Comparison of ENCODE assay signal across 26 mouse cellular contexts in the genomic region with DNA sequence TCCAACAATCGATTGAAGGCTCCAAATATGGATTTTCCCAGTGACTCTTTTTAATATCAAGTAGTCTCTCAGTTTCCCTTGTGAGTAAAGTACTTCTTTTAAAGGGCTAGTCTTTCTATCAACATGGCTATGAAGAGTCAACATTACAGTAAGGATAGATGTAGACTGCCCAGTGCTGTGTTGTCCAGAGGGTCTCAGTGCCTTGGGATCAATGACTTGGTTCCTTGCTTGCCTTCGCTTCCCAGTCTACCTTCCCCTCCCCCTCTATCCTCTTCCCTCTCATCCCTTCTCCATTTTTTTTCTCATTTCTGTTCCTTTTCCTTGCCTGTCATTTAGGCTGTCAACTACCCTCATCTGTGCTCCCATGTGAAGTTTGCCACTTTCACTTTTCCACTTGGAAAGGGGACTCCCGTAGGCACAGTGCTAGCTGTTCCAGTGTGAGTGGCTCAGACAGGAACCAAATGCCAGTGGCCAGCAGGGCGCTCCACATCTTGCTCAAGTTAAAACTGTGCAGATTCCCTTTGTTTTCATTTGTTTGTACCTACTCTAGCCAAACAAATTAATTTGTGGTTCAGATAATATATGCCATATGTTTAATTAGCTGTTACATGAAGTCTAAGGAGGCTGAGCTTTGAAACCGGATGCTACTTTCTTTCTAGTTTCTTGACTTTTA.
DNase-seq lines count a peak whose midpoint lies in the region; ATAC-seq and TF ChIP-seq lines count a peak whose summit lies in the region.
"Had no signal": no experiment of that assay in that cellular context is flagged by ENCODE, and none has a peak within 500 bp of the region (broad histone marks: within the 10 kb centered on the region; RNA-seq: fewer than 3 reads in every experiment).

No protein-coding gene starts in this region.

- H3K9me3 ChIP-seq in lung, embryonic 15.5 days: no peaks in the 10 kb centered on the region
- no peaks in the 10 kb centered on the region for H3K9me3 ChIP-seq in embryonic facial prominence, embryonic 14.5 days (ENCODE audit: control insufficient read depth, low read length)
- no peaks in the 10 kb centered on the region for H3K9me3 ChIP-seq in intestine, embryonic 16.5 days (ENCODE audit: control insufficient read depth, low read length)
- H3K9me3 ChIP-seq: embryonic facial prominence, embryonic 12.5 days; forebrain, embryonic 15.5 days; heart, embryonic 15.5 days; hindbrain, embryonic 13.5 days; midbrain, embryonic 12.5 days had no signal

- no peak for TF ChIP-seq POLR2A in lung, adult 2 months (IDR thresholded peaks at IDR 0.05; ENCODE audit: borderline replicate concordance, extremely low read depth, low read depth, low read length)

- POLR2A ChIA-PET in Patski (lab: Charles Lee): no interaction called here

- CTCF ChIA-PET in Patski (lab: Charles Lee): interaction anchor here (0.6 to 1.6 kb wide), 3 partner anchors 11 to 803 kb away, joined by 3 to 4 read pairs (median 4); no protein-coding TSS in a partner anchor

- peak; percentile 73 for ATAC-seq in lung, embryonic 15.5 days (ENCODE audit: borderline replicate concordance, extremely low read depth, low FRiP score, low TSS enrichment)
- no peak for ATAC-seq in Patski
- ATAC-seq in embryonic facial prominence, embryonic 14.5 days (ENCODE audit: low read depth): no peak
- ATAC-seq in inflammation-experienced regulatory T-cells, adult 6 months: no peak
- ATAC-seq in intestine, embryonic 16.5 days: no peak
- ATAC-seq: activated CD4-positive, CD25-positive, alpha-beta regulatory T cell, adult 4 months; forebrain, embryonic 15.5 days had no signal

- no peak overlapping the region for H3K4me2 ChIP-seq in lung, embryonic 15.5 days
- no peak overlapping the region for H3K4me2 ChIP-seq in embryonic facial prominence, embryonic 14.5 days (ENCODE audit: low read depth, low read length)
- H3K4me2 ChIP-seq in intestine, embryonic 16.5 days (ENCODE audit: low read depth, low read length): no peak overlapping the region
- H3K4me2 ChIP-seq: embryonic facial prominence, embryonic 12.5 days; forebrain, embryonic 15.5 days; heart, embryonic 15.5 days; hindbrain, embryonic 13.5 days had no signal

- no peak for TF ChIP-seq CTCF in lung, adult 2 months (IDR thresholded peaks at IDR 0.05; ENCODE audit: insufficient read depth, low read length)
- peak; percentile 32 for TF ChIP-seq CTCF in Patski (IDR thresholded peaks at IDR 0.05)

- in situ Hi-C loops in Patski (cut with MboI; ENCODE audit: low pct_unique_long_range_greater_than_20kb): loop anchor here (5.0 kb wide), 1 partner anchor 606 kb away; no protein-coding TSS in a partner anchor

- H3K9ac ChIP-seq in lung, embryonic 15.5 days: no peak overlapping the region
- H3K9ac ChIP-seq in embryonic facial prominence, embryonic 14.5 days (ENCODE audit: low read depth, low read length): no peak overlapping the region
- H3K9ac ChIP-seq in intestine, embryonic 16.5 days (ENCODE audit: low read depth, low read length): no peak overlapping the region
- H3K9ac ChIP-seq: embryonic facial prominence, embryonic 12.5 days; forebrain, embryonic 15.5 days; heart, embryonic 15.5 days; hindbrain, embryonic 13.5 days; midbrain, embryonic 12.5 days had no signal

- no peak overlapping the region for H3K4me3 ChIP-seq in lung, embryonic 15.5 days
- H3K4me3 ChIP-seq in lung, adult 2 months (replicated peaks; ENCODE audit: extremely low read depth, low read depth, low read length): no peak overlapping the region
- no peak overlapping the region for H3K4me3 ChIP-seq in embryonic facial prominence, embryonic 14.5 days (ENCODE audit: low read depth, low read length)
- H3K4me3 ChIP-seq in intestine, embryonic 16.5 days (ENCODE audit: low read length): no peak overlapping the region
- H3K4me3 ChIP-seq: embryonic facial prominence, embryonic 12.5 days; forebrain, embryonic 15.5 days; heart, adult 2 months; heart, embryonic 15.5 days; hindbrain, embryonic 13.5 days; midbrain, embryonic 12.5 days had no signal

- DNase-seq in heart, adult 11 months: peak; percentile 70
- DNase-seq in heart, adult 8-10 months (ENCODE audit: low spot score): no peak
- DNase-seq in lung, adult 2 months: no peak
- no peak for DNase-seq in Patski (ENCODE audit: low read depth, low spot score)
- peak; percentile 32 for DNase-seq in embryonic facial prominence, embryonic 14.5 days (ENCODE audit: low spot score)
- DNase-seq: B cell, adult 2 months; gastrocnemius, postnatal 25 days; heart, adult 2 months; heart, postnatal 36 days; kidney, adult 8-10 months; kidney, postnatal 36 days; right cerebral cortex, postnatal 14 days; thymus, adult 2 months; thymus, postnatal 4 days had no signal

- 55% methylated on average over 5 of the region's 5 CpGs for WGBS in lung, embryonic 15.5 days
- WGBS in lung, adult 2 months: 68% methylated on average over 5 of the region's 5 CpGs
- WGBS in embryonic facial prominence, embryonic 14.5 days: 55% methylated on average over 5 of the region's 5 CpGs
- WGBS in intestine, embryonic 16.5 days: 81% methylated on average over 5 of the region's 5 CpGs

- no peaks in the 10 kb centered on the region for H3K27me3 ChIP-seq in lung, embryonic 15.5 days
- H3K27me3 ChIP-seq in Patski: no peaks in the 10 kb centered on the region
- H3K27me3 ChIP-seq in embryonic facial prominence, embryonic 14.5 days (replicated peaks; ENCODE audit: control insufficient read depth, insufficient read depth, low read length): no peaks in the 10 kb centered on the region
- H3K27me3 ChIP-seq in intestine, embryonic 16.5 days (replicated peaks; ENCODE audit: control insufficient read depth, insufficient read depth, low read length): no peaks in the 10 kb centered on the region
- H3K27me3 ChIP-seq: CH12.LX; embryonic facial prominence, embryonic 12.5 days; forebrain, embryonic 15.5 days; heart, embryonic 15.5 days; hindbrain, embryonic 13.5 days had no signal

- no peak overlapping the region for H3K27ac ChIP-seq in lung, embryonic 15.5 days
- H3K27ac ChIP-seq in embryonic facial prominence, embryonic 14.5 days (replicated peaks; ENCODE audit: low read depth, low read length): no peak overlapping the region
- H3K27ac ChIP-seq in intestine, embryonic 16.5 days (ENCODE audit: low read length): no peak overlapping the region
- H3K27ac ChIP-seq: embryonic facial prominence, embryonic 12.5 days; forebrain, embryonic 15.5 days; heart, adult 2 months; heart, embryonic 15.5 days; hindbrain, embryonic 13.5 days; midbrain, embryonic 12.5 days; stomach, postnatal 0 days had no signal

- H3K36me3 ChIP-seq in lung, embryonic 15.5 days: no peaks in the 10 kb centered on the region
- H3K36me3 ChIP-seq in embryonic facial prominence, embryonic 14.5 days (ENCODE audit: control insufficient read depth, insufficient read depth, low read length): no peaks in the 10 kb centered on the region
- H3K36me3 ChIP-seq in intestine, embryonic 16.5 days (ENCODE audit: control insufficient read depth, insufficient read depth, low read length): no peaks in the 10 kb centered on the region
- H3K36me3 ChIP-seq: embryonic facial prominence, embryonic 12.5 days; forebrain, embryonic 15.5 days; G1E; heart, embryonic 15.5 days; hindbrain, embryonic 13.5 days; midbrain, embryonic 12.5 days had no signal

- peaks cover 5% of the 10 kb centered on the region; the same call in 1 of the 2 replicates for H3K4me1 ChIP-seq in lung, embryonic 15.5 days
- no peaks in the 10 kb centered on the region; the same call in 1 of the 2 replicates for H3K4me1 ChIP-seq in lung, adult 2 months (ENCODE audit: control insufficient read depth, insufficient read depth, low read length)
- H3K4me1 ChIP-seq in embryonic facial prominence, embryonic 14.5 days (ENCODE audit: control insufficient read depth, insufficient read depth, low read length): peaks cover 6% of the 10 kb centered on the region; the same call in 1 of the 2 replicates
- H3K4me1 ChIP-seq in intestine, embryonic 16.5 days (ENCODE audit: control insufficient read depth, insufficient read depth, low read length): peaks cover 12% of the 10 kb centered on the region

Comparison
In these comparisons a context has a peak if more than half of its experiments do, and no peak if none do; other contexts are left out.
1. DNase-seq: peak in heart, adult 11 months (single experiment) and embryonic facial prominence, embryonic 14.5 days (single experiment); none in heart, adult 8-10 months (single experiment), lung, adult 2 months (single experiment) and Patski (single experiment).